Mouse (Mus musculus): ENCODE results near the gene Serpine2.

Gene Serpine2

GRCm38 (mm10) chr1:79774164-79774780 lies 86.7 kb downstream of the Serpine2 start:
- TF ChIP-seq GATA4 (IDR thresholded peaks at IDR 0.05; ENCODE audit: insufficient replicate concordance, low read length): no peak

DNA sequence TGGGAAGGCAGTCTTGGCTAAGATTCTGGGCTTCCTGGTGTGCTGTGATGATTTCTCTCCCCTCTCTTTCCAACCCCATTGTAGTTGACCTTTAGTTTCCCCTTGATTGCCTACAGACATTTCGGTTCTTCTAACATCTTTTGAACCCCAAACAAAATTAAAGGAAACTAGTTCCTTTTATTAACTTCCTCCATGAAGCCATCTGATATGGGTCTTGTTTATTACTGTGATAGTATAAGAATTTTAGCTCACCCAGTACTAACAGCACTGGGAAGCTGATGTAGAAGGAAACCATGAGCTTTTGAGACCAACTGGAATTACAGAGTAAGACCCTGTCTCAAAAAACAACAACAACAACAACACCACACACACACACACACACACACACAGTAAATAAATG lies 92.7 kb downstream of the Serpine2 start:
- TF ChIP-seq GATA4 (IDR thresholded peaks at IDR 0.05; ENCODE audit: insufficient replicate concordance, low read length): no peak

GRCm38 (mm10) chr1:79764483-79764882 lies 96.5 kb downstream of the Serpine2 start:
- no peak for TF ChIP-seq GATA4 (IDR thresholded peaks at IDR 0.05; ENCODE audit: insufficient replicate concordance, low read length)

- no peak for TF ChIP-seq GATA4 (IDR thresholded peaks at IDR 0.05; ENCODE audit: insufficient replicate concordance, low read length)
These were observed 96.9 kb downstream of the Serpine2 start for GRCm38 (mm10) chr1:79764031-79764430.

DNA sequence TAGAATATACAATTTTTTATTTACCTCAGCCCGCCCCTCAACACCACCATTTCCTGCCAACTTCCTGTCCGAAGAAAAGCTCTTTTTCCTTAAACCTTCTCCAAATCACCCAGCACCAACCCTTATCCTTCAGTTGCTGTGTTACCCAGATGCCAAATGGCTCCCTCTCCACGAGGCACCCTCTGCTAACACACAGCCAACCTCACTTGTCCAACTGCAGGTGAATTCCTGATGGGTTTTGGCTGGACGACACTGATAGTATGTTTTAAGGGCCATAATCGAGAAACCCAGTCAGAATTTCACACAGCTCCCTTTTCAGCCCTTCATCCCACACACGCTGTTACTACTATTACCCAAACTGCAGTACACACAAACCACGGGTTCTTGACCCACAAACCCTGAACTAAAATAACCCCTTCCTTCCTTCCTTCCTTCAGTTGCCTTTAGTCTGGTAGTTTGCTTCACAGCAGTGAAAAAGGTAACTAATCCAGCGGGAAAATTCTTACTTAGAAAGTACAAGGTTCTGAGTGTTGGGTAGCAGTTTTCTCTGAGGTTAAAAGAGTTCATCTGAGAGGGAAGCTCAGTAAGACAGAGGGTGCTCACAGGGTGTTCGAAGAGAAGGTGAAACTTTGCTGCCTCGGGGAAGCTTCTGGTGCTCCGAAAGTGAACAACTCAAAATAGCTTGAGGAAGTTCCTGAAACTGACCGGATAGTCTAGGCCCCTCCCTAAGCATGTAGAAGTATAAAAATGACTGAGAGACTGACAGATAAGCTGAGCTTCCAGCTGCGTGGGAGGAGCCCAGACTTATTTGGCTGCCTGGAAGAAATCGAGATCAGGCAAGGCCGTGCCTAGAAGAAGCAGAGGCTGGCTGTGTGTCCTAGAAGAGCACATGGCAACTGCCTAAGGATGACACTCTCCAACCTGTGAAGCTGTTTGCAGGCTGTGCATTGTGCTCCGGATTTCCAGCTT lies 98.4 kb downstream of the Serpine2 start:
- TF ChIP-seq GATA4 (IDR thresholded peaks at IDR 0.05; ENCODE audit: insufficient replicate concordance, low read length): no peak

- no peak for TF ChIP-seq GATA4 (IDR thresholded peaks at IDR 0.05; ENCODE audit: insufficient replicate concordance, low read length)
These were observed 99.1 kb downstream of the Serpine2 start for GRCm38 (mm10) chr1:79761917-79762271.

GRCm38 (mm10) chr1:79761106-79761916 lies 99.7 kb downstream of the Serpine2 start:
- no peak; the same call in 1 of the 2 replicates for TF ChIP-seq GATA4 (IDR thresholded peaks at IDR 0.05; ENCODE audit: insufficient replicate concordance, low read length)

DNA sequence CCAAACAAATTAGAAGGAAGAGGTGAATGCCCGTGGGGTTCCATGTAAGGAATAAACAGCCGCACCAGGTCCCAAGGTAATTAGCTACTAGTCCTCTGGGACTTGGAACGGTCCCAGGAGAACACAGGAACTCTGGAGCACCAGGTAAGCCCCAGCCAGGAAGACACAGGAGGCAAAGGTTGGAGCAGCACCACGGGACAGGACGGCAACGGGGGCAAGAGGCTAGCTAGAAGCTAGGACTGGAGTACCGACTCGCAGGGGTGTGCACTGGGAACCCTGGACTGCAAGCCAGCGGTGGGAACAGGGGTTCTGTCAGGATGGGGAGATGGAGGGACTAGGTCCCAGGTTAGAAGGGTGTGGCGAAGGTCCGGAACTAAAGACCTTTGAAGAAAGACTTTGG lies 100.3 kb downstream of the Serpine2 start:
- no peak for TF ChIP-seq GATA4 (IDR thresholded peaks at IDR 0.05; ENCODE audit: insufficient replicate concordance, low read length)

GRCm38 (mm10) chr1:79759436-79759972 lies 101.5 kb downstream of the Serpine2 start:
- no peak for TF ChIP-seq GATA4 (IDR thresholded peaks at IDR 0.05; ENCODE audit: insufficient replicate concordance, low read length)

DNA sequence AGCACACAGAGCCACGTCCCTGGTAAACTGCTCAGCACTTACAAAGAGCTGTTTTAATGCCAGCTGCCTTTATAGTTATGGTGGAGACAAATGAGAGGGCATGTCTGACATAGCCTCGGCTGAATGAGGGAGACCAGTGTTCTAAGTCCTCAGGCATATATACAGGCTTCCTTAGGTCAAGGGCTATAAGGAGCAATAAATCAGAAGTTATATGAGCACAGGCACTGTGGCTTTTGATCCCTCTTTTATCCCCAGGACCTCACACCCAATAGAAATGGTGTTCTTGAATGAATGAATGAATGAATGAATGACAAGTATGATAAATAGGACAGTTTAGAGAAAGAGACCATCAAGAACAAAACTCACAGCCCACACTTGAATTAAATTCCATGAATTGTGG lies 102.0 kb downstream of the Serpine2 start:
- no peak for TF ChIP-seq GATA4 (IDR thresholded peaks at IDR 0.05; ENCODE audit: insufficient replicate concordance, low read length)

GRCm38 (mm10) chr1:79757597-79757996 lies 103.4 kb downstream of the Serpine2 start:
- TF ChIP-seq GATA4 (IDR thresholded peaks at IDR 0.05; ENCODE audit: insufficient replicate concordance, low read length): no peak

DNA sequence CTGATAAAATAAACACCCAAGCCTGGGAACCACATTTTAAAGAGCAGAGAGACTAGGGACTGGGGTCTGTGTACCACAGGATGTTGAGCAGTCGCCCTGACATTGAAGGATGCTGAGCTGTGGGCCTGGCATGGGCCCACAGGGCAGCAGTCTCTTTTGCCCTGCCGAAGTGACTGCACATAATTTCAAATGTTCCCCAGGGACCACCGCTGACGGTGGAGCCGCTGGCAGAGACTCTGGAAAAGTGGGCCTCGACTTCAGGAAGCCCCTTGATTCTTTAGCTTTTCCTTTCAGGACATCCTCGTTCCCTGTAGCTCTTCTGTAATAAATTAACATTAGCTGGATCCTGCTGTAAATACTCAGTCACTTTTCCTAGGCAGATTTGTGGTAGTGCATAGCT lies 103.8 kb downstream of the Serpine2 start:
- no peak for TF ChIP-seq GATA4 (IDR thresholded peaks at IDR 0.05; ENCODE audit: insufficient replicate concordance, low read length)

- no peak for TF ChIP-seq GATA4 (IDR thresholded peaks at IDR 0.05; ENCODE audit: insufficient replicate concordance, low read length)
These were observed 104.6 kb downstream of the Serpine2 start for GRCm38 (mm10) chr1:79756417-79756816.

GRCm38 (mm10) chr1:79755376-79755775 lies 105.6 kb downstream of the Serpine2 start:
- no peak for TF ChIP-seq GATA4 (IDR thresholded peaks at IDR 0.05; ENCODE audit: insufficient replicate concordance, low read length)

DNA sequence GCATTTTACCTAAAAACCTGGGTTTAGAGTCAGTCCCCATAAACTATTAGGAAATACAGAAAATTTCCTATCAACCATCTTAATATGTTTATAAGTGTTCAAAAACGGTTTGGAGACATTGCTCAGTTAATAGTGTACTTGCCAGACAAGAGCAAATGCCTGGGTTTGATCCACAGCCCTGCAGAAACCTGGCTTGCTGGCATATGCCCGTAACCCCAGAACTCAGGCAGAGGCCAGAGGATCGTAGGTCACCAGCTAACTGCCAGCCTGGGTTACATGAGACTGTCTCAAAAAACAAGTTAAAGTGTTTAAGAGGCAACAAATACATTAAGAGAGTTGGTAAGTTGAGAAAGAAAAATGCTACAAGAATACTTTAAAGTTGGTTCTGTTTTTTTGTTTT lies 106.0 kb downstream of the Serpine2 start:
- TF ChIP-seq GATA4 (IDR thresholded peaks at IDR 0.05; ENCODE audit: insufficient replicate concordance, low read length): no peak

All from liver, adult (tissue).